Mouse (Mus musculus): Measurements from ENCODE around the gene Srpk2.

- no peak for TF ChIP-seq CTCF (IDR thresholded peaks at IDR 0.05; ENCODE audit: low read depth, low read length)
- no peak for TF ChIP-seq POLR2A (IDR thresholded peaks at IDR 0.05; ENCODE audit: borderline replicate concordance, low read depth, low read length)
These were observed 171.9 kb downstream of the Srpk2 start for GRCm38 (mm10) chr5:23512556-23512955.

Data from bone marrow macrophage, adult 2 months (primary cell).